9 mouse cellular contexts compared by ENCODE assay signal in the genomic region with DNA sequence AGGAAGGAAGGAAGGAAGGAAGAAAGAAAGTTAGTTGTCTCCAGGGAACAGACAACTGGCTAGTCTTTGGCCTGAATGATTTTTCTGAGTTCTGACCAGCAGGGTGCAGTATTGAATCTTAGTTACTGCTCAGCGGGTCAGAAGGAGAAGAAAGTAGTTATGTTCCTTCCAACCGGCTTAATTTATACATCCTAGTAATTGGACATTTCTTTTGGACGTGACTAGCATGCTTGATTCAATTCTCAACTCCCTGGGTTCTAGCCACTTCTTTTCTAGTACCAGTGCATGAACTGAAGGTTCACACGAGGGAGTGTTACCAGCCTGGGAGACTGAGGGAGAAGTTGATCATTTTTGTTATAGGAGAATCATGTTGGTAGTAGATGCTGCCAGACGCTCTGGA.
DNase-seq lines count a peak whose midpoint lies in the region; ATAC-seq and TF ChIP-seq lines count a peak whose summit lies in the region.
"Had no signal": no experiment of that assay in that cellular context is flagged by ENCODE, and none has a peak within 500 bp of the region (broad histone marks: within the 10 kb centered on the region; RNA-seq: fewer than 3 reads in every experiment).

No protein-coding gene starts in this region.

- H3K4me3 ChIP-seq in heart, adult 2 months: no peak overlapping the region
- H3K4me3 ChIP-seq in heart, embryonic 11.5 days (ENCODE audit: low read depth, low read length): no peak overlapping the region
- H3K4me3 ChIP-seq: heart, embryonic 13.5 days had no signal

- H3K27ac ChIP-seq in heart, adult 2 months: no peak overlapping the region
- H3K27ac ChIP-seq in heart, embryonic 11.5 days (ENCODE audit: low read depth, low read length): no peak overlapping the region
- H3K27ac ChIP-seq: heart, embryonic 13.5 days had no signal

- peak; percentile 63 for TF ChIP-seq CTCF in heart, adult 2 months (IDR thresholded peaks at IDR 0.05)

- TF ChIP-seq EP300 in heart, adult 2 months (IDR thresholded peaks at IDR 0.05; ENCODE audit: insufficient read depth, low read depth, low read length): no peak

- H3K9ac ChIP-seq in heart, adult 2 months (ENCODE audit: low read depth, low read length): no peak overlapping the region
- no peak overlapping the region for H3K9ac ChIP-seq in heart, embryonic 11.5 days (ENCODE audit: low read depth, low read length)
- H3K9ac ChIP-seq: heart, embryonic 13.5 days had no signal

- no peak for ATAC-seq in heart, embryonic 11.5 days (replicated peaks; ENCODE audit: insufficient number of reproducible peaks, low FRiP score, low TSS enrichment)
- peak; percentile 93 for ATAC-seq in frontal cortex, adult (ENCODE audit: low TSS enrichment)

- no peaks in the 10 kb centered on the region for H3K27me3 ChIP-seq in heart, adult 2 months (ENCODE audit: control insufficient read depth, insufficient read depth, low read length)
- no peaks in the 10 kb centered on the region for H3K27me3 ChIP-seq in heart, embryonic 11.5 days (ENCODE audit: control insufficient read depth, insufficient read depth, low read length)
- H3K27me3 ChIP-seq: heart, embryonic 13.5 days had no signal

- H3K9me3 ChIP-seq in heart, embryonic 11.5 days (replicated peaks; ENCODE audit: control insufficient read depth, low read length): no peaks in the 10 kb centered on the region
- H3K9me3 ChIP-seq: heart, embryonic 13.5 days had no signal

- no peaks in the 10 kb centered on the region for H3K4me1 ChIP-seq in heart, adult 2 months (ENCODE audit: control insufficient read depth, insufficient read depth, low read length)
- H3K4me1 ChIP-seq in heart, embryonic 11.5 days (ENCODE audit: control insufficient read depth, insufficient read depth, low read length): no peaks in the 10 kb centered on the region

- intact Hi-C loops in heart, adult 2 months (cut with DNase I): loop anchor here (10.0 kb wide), 1 partner anchor 460 kb away; no protein-coding TSS in a partner anchor

- peak; percentile 4 to 19 for DNase-seq in heart, adult 2 months
- DNase-seq in urinary bladder, postnatal 25 days (ENCODE audit: low spot score): peak; percentile 42
- no peak for DNase-seq in urinary bladder, postnatal 4 days (ENCODE audit: low spot score in 2 of 2)
- peak; percentile 27 for DNase-seq in layer of hippocampus, adult 9-11 months
- peak; percentile 86 for DNase-seq in retina, embryonic 14.5 days (ENCODE audit: low spot score)
- no peak for DNase-seq in spleen, adult 12 weeks (ENCODE audit: low spot score)

- 42% methylated on average over 5 of the region's 5 CpGs for WGBS in heart, adult 2 months
- 35% methylated on average over 5 of the region's 5 CpGs for WGBS in heart, embryonic 11.5 days (ENCODE audit: insufficient replicate concordance)

- no peaks in the 10 kb centered on the region for H3K36me3 ChIP-seq in heart, adult 2 months (ENCODE audit: control insufficient read depth, insufficient read depth, low read length)
- no peaks in the 10 kb centered on the region for H3K36me3 ChIP-seq in heart, embryonic 11.5 days (ENCODE audit: control insufficient read depth, insufficient read depth, low read length)
- H3K36me3 ChIP-seq: heart, embryonic 13.5 days had no signal

- H3K4me2 ChIP-seq in heart, embryonic 11.5 days: no peak overlapping the region
- H3K4me2 ChIP-seq: heart, embryonic 13.5 days had no signal

- no peak for TF ChIP-seq POLR2A in heart, adult 2 months (IDR thresholded peaks at IDR 0.05; ENCODE audit: insufficient read depth, low read depth, low read length)

- H3K79me2 ChIP-seq in heart, adult 2 months (replicated peaks; ENCODE audit: control insufficient read depth, insufficient read depth, low read length): no peaks in the 10 kb centered on the region

Comparison
In these comparisons a context has a peak if more than half of its experiments do, and no peak if none do; other contexts are left out.
1. DNase-seq: peak in heart, adult 2 months (2 of 2), urinary bladder, postnatal 25 days (single experiment), layer of hippocampus, adult 9-11 months (single experiment) and retina, embryonic 14.5 days (single experiment); none in urinary bladder, postnatal 4 days (0 of 2) and spleen, adult 12 weeks (single experiment).